Mouse (Mus musculus): Measurements from ENCODE around the gene Zfp638.

Zfp638 gene

GRCm38 (mm10) chr6:83866954-83867597 lies at the start of gene Zfp638:
TSS of gene Zfp638 (plus strand) at chr6:83867109.
- TF ChIP-seq GATA4 (IDR thresholded peaks at IDR 0.05; ENCODE audit: insufficient replicate concordance, low read length), result no peak

DNA sequence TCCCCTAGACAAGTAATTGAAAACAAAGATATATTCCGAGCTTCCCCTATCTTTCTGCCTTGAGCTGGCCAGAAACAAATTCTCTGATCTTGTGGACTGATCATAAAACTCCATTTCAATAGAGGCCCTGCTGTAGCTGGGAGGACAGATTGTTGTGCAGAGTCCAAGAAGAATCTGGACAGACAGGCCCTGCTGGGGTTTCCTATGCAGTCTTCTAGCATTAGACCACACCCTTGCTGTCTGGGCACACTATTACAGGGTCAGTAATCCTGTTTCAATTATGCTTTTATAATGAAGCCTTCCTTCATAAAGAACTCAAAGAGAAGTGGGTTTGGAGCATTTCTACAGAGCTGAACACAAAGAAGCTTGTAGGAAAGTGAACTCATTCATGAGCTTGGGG lies 47.9 kb upstream of the Zfp638 start:
- no peak for TF ChIP-seq GATA4 (IDR thresholded peaks at IDR 0.05; ENCODE audit: insufficient replicate concordance, low read length)

DNA sequence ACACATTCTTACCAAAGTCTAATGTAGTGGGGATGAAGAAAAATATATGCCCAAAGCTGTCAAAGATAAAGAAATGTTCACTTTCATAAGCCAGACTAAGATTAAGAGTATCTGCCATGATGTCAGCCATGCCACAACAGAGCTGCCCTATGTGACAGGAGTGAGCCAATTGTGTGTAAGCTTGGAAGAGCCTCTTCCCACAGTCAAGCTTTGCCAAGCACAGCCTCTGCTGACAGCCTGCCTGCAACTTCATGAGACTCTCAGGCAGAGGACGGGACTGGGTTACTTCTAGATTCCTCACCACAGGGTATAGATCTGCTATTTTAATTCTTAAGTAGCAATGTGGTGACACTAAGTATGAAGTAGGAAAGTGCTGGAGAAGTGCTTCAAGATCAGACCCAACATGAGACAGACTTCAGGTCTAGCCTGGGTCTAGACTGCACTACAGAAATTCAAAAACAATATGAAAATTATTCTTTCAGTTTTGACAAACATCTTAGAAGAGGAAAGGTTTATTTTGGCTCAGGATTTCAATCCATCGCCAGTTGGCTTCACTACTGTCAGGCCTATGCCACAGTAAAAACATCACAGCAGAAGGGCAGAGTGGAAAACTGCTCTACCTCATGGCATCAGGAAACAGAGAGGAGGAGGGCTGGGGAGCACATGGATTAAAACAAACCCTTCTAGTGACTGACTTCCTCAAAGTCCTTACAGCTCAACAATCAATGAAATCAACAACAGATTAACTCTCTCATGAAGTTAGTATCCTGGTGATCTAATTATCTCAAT lies 46.0 kb upstream of the Zfp638 start:
- no peak for TF ChIP-seq GATA4 (IDR thresholded peaks at IDR 0.05; ENCODE audit: insufficient replicate concordance, low read length)

DNA sequence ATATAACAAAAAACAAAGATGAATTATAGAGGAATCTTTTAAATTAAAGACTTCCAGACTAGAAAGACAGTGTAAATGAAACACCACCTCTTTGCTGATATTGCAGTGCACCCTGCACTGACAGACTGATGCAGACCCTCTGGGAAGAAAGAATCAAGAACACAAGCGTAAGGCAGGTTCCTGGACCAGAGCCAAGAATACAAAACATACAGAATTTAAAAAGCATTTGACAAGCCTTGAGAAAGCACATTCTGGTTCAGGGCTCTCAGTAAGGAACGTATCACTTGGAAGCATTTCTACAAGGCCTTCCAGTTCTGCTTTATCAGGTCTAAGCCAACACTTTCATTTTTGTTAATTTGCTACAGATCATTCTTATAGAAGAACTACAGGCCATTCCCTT lies 45.1 kb upstream of the Zfp638 start:
- no peak for TF ChIP-seq GATA4 (IDR thresholded peaks at IDR 0.05; ENCODE audit: insufficient replicate concordance, low read length)

GRCm38 (mm10) chr6:83830941-83831605 lies 35.8 kb upstream of the Zfp638 start:
- TF ChIP-seq GATA4 (IDR thresholded peaks at IDR 0.05; ENCODE audit: insufficient replicate concordance, low read length), result peak; percentile 73; the same call in 1 of the 2 replicates

- TF ChIP-seq GATA4 (IDR thresholded peaks at IDR 0.05; ENCODE audit: insufficient replicate concordance, low read length), result peak; percentile 5; the same call in 1 of the 2 replicates
Observed at GRCm38 (mm10) chr6:83831606-83832123, 35.2 kb upstream of the Zfp638 start, which contains the start of gene Paip2b. TSS of gene Paip2b (minus strand) at chr6:83831741.

- TF ChIP-seq GATA4 (IDR thresholded peaks at IDR 0.05; ENCODE audit: insufficient replicate concordance, low read length), result no peak
Observed at GRCm38 (mm10) chr6:83836826-83837225, 30.1 kb upstream of the Zfp638 start.

DNA sequence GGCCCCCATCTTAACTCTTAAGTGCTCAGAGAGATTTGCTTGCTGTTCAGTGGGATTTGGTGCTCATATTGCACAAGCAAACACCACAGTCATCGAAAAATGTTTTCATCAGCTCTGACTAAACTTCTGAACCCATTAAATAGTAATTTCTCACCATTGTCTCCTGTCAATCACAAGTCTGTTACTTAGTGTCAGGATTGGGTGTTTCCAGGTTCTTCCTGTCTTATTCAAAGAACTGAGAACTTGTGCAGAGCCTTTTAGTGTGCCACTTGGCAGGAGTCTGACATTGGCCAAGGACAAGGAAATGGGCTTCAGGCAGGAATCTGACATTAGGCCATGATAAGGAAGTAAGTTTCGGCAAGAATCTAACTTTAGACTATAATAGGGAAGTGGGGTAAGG lies 28.9 kb upstream of the Zfp638 start:
- no peak for TF ChIP-seq GATA4 (IDR thresholded peaks at IDR 0.05; ENCODE audit: insufficient replicate concordance, low read length)

- no peak for TF ChIP-seq GATA4 (IDR thresholded peaks at IDR 0.05; ENCODE audit: insufficient replicate concordance, low read length)
Observed at GRCm38 (mm10) chr6:83840086-83840485, 26.8 kb upstream of the Zfp638 start.

GRCm38 (mm10) chr6:83844913-83845312 lies 22.0 kb upstream of the Zfp638 start:
- TF ChIP-seq GATA4 (IDR thresholded peaks at IDR 0.05; ENCODE audit: insufficient replicate concordance, low read length), result no peak

GRCm38 (mm10) chr6:83846141-83846540 lies 20.8 kb upstream of the Zfp638 start:
- TF ChIP-seq GATA4 (IDR thresholded peaks at IDR 0.05; ENCODE audit: insufficient replicate concordance, low read length), result no peak

- no peak for TF ChIP-seq GATA4 (IDR thresholded peaks at IDR 0.05; ENCODE audit: insufficient replicate concordance, low read length)
Observed at GRCm38 (mm10) chr6:83849446-83849845, 17.5 kb upstream of the Zfp638 start.

GRCm38 (mm10) chr6:83857476-83857875 lies 9.4 kb upstream of the Zfp638 start:
- TF ChIP-seq GATA4 (IDR thresholded peaks at IDR 0.05; ENCODE audit: insufficient replicate concordance, low read length), result no peak

GRCm38 (mm10) chr6:83860033-83860432 lies 6.9 kb upstream of the Zfp638 start:
- no peak for TF ChIP-seq GATA4 (IDR thresholded peaks at IDR 0.05; ENCODE audit: insufficient replicate concordance, low read length)

DNA sequence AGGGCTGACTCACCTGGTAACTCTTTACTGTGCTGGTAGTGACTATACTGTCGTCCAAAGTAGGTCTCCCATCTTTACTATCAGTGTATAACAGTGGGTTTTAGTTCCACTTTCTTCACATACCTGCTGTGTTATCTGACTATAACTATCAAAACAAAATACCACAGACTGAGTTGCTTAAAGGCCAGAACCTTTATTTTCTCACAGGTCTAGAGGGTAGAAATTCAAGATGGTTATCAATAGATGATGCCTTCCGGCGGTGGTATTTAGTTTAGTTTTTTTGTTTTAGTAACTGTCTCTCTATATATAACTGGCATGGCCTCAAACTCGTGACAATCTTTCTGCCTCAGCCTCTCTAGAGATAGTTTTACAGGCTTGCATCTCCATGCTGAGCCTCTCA lies 3.4 kb upstream of the Zfp638 start:
- no peak for TF ChIP-seq GATA4 (IDR thresholded peaks at IDR 0.05; ENCODE audit: insufficient replicate concordance, low read length)

DNA sequence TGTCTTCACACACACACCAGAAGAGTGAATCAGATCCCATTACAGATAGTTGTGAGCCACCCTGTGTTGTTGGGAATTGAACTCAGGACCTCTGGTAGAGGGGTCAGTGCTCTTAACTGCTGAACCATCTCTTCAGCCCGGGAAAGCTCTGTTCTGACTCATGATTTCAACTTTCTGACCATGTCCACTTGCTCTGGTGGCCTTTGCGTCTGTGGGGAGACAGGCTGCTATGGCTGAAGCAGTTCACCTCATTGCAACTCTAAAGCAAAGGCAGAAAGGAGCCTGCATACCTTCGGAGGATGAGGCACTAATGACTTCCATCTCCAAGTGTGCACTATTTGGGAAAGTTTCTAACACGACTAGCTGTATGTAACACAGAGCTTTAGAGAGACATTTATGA lies 486 bp upstream of the Zfp638 start:
- TF ChIP-seq GATA4 (IDR thresholded peaks at IDR 0.05; ENCODE audit: insufficient replicate concordance, low read length), result no peak
